Mouse (Mus musculus): ENCODE measurements around the gene Mid1. TPM values are rescaled to one million over a fixed set of nuclear protein-coding genes. Genes with fewer than 3 reads are reported as not detected.

The Mid1 gene
- total and polyA plus RNA-seq, 2 experiments from 2014 or later, result 3.8 to 8.5 TPM

- H3K27me3 ChIP-seq (ENCODE audit: insufficient read depth, low read length), result no peaks in the 10 kb centered on the region
- no peak overlapping the region for H3K27ac ChIP-seq
- TF ChIP-seq CTCF (IDR thresholded peaks at IDR 0.05; ENCODE audit: low read depth), result no peak
- no peaks in the 10 kb centered on the region for H3K4me1 ChIP-seq (ENCODE audit: insufficient read depth, low read length)
- H3K9me3 ChIP-seq (ENCODE audit: low read length), result no peaks in the 10 kb centered on the region
- H3K4me2 ChIP-seq (ENCODE audit: low read depth, low read length), result no peak overlapping the region
- H3K4me3 ChIP-seq (ENCODE audit: low read length), result no peak overlapping the region
- H3K36me3 ChIP-seq (ENCODE audit: insufficient read depth, low read length), result no peaks in the 10 kb centered on the region
- peak; percentile 62 for DNase-seq (ENCODE audit: low spot score)
- ATAC-seq, result peak; percentile 70; the same call in 1 of the 2 replicates
- H3K9ac ChIP-seq (replicated peaks; ENCODE audit: low read length), result no peak overlapping the region
- 28% methylated on average over 5 of the region's 5 CpGs for WGBS
These were observed 153.1 kb downstream of the Mid1 start for GRCm38 (mm10) chrX:169837947-169838649.

GRCm38 (mm10) chrX:169838650-169838971 lies 153.6 kb downstream of the Mid1 start:
- no peak for TF ChIP-seq CTCF (IDR thresholded peaks at IDR 0.05; ENCODE audit: low read depth)
- 82% methylated on average over 2 of the region's 2 CpGs for WGBS
- no peak overlapping the region for H3K4me2 ChIP-seq (ENCODE audit: low read depth, low read length)
- DNase-seq (ENCODE audit: low spot score), result no peak
- H3K27ac ChIP-seq, result no peak overlapping the region
- no peaks in the 10 kb centered on the region for H3K27me3 ChIP-seq (ENCODE audit: insufficient read depth, low read length)
- ATAC-seq, result no peak
- H3K9me3 ChIP-seq (ENCODE audit: low read length), result no peaks in the 10 kb centered on the region
- H3K4me1 ChIP-seq (ENCODE audit: insufficient read depth, low read length), result no peaks in the 10 kb centered on the region
- no peak overlapping the region for H3K9ac ChIP-seq (replicated peaks; ENCODE audit: low read length)
- no peak overlapping the region for H3K4me3 ChIP-seq (ENCODE audit: low read length)
- no peaks in the 10 kb centered on the region for H3K36me3 ChIP-seq (ENCODE audit: insufficient read depth, low read length)

- no peaks in the 10 kb centered on the region for H3K36me3 ChIP-seq (ENCODE audit: insufficient read depth, low read length)
- 55% methylated on average over 1 of the region's 1 CpGs for WGBS
- H3K4me2 ChIP-seq (ENCODE audit: low read depth, low read length), result no peak overlapping the region
- H3K9me3 ChIP-seq (ENCODE audit: low read length), result no peaks in the 10 kb centered on the region
- no peak for ATAC-seq
- DNase-seq (ENCODE audit: low spot score), result no peak
- no peak for TF ChIP-seq CTCF (IDR thresholded peaks at IDR 0.05; ENCODE audit: low read depth)
- no peak overlapping the region for H3K9ac ChIP-seq (replicated peaks; ENCODE audit: low read length)
- no peak overlapping the region for H3K4me3 ChIP-seq (ENCODE audit: low read length)
- H3K4me1 ChIP-seq (ENCODE audit: insufficient read depth, low read length), result no peaks in the 10 kb centered on the region
- H3K27me3 ChIP-seq (ENCODE audit: insufficient read depth, low read length), result no peaks in the 10 kb centered on the region
- H3K27ac ChIP-seq, result no peak overlapping the region
These were observed 158.3 kb downstream of the Mid1 start for GRCm38 (mm10) chrX:169843267-169843666.

- Histone ChIP-seq H3K4me1 (ENCODE audit: insufficient read depth, low read length) (no peaks in the 10 kb centered on the region), H3K27ac (no peak overlapping the region), H3K9ac (replicated peaks; ENCODE audit: low read length) (no peak overlapping the region), H3K27me3 (ENCODE audit: insufficient read depth, low read length) (no peaks in the 10 kb centered on the region), H3K9me3 (ENCODE audit: low read length) (no peaks in the 10 kb centered on the region), H3K36me3 (ENCODE audit: insufficient read depth, low read length) (no peaks in the 10 kb centered on the region), H3K4me2 (ENCODE audit: low read depth, low read length) (no peak overlapping the region), H3K4me3 (ENCODE audit: low read length) (no peak overlapping the region)
- ATAC-seq, result no peak
- no peak for DNase-seq (ENCODE audit: low spot score)
- 37% methylated on average over 5 of the region's 5 CpGs for WGBS
- TF ChIP-seq CTCF (IDR thresholded peaks at IDR 0.05; ENCODE audit: low read depth), result no peak
These were observed 159.3 kb downstream of the Mid1 start for GRCm38 (mm10) chrX:169844150-169844772.

- no peaks in the 10 kb centered on the region for H3K36me3 ChIP-seq (ENCODE audit: insufficient read depth, low read length)
- no peak overlapping the region for H3K4me2 ChIP-seq (ENCODE audit: low read depth, low read length)
- H3K9ac ChIP-seq (replicated peaks; ENCODE audit: low read length), result no peak overlapping the region
- no peak overlapping the region for H3K27ac ChIP-seq
- DNase-seq (ENCODE audit: low spot score) (no peak), ATAC-seq (no peak)
- no peak overlapping the region for H3K4me3 ChIP-seq (ENCODE audit: low read length)
- 39% methylated on average over 3 of the region's 3 CpGs for WGBS
- no peaks in the 10 kb centered on the region for H3K9me3 ChIP-seq (ENCODE audit: low read length)
- no peaks in the 10 kb centered on the region for H3K4me1 ChIP-seq (ENCODE audit: insufficient read depth, low read length)
- H3K27me3 ChIP-seq (ENCODE audit: insufficient read depth, low read length), result no peaks in the 10 kb centered on the region; the same call in 1 of the 2 replicates
- no peak for TF ChIP-seq CTCF (IDR thresholded peaks at IDR 0.05; ENCODE audit: low read depth)
These were observed 161.2 kb downstream of the Mid1 start for GRCm38 (mm10) chrX:169846187-169846586.

GRCm38 (mm10) chrX:169861194-169861720 lies 176.3 kb downstream of the Mid1 start:
- no peaks in the 10 kb centered on the region for H3K36me3 ChIP-seq (ENCODE audit: insufficient read depth, low read length)
- no peak for TF ChIP-seq CTCF (IDR thresholded peaks at IDR 0.05; ENCODE audit: low read depth)
- no peaks in the 10 kb centered on the region for H3K9me3 ChIP-seq (ENCODE audit: low read length)
- H3K9ac ChIP-seq (replicated peaks; ENCODE audit: low read length), result no peak overlapping the region
- DNase-seq (ENCODE audit: low spot score) (no peak), ATAC-seq (no peak)
- H3K4me2 ChIP-seq (ENCODE audit: low read depth, low read length), result no peak overlapping the region
- H3K27ac ChIP-seq, result no peak overlapping the region
- no peaks in the 10 kb centered on the region for H3K27me3 ChIP-seq (ENCODE audit: insufficient read depth, low read length)
- H3K4me3 ChIP-seq (ENCODE audit: low read length), result no peak overlapping the region
- no peaks in the 10 kb centered on the region for H3K4me1 ChIP-seq (ENCODE audit: insufficient read depth, low read length)
- WGBS, result 74% methylated on average over 2 of the region's 2 CpGs

GRCm38 (mm10) chrX:169862440-169862839 lies 177.4 kb downstream of the Mid1 start:
- no peak overlapping the region for H3K9ac ChIP-seq (replicated peaks; ENCODE audit: low read length)
- ATAC-seq (no peak), DNase-seq (ENCODE audit: low spot score) (no peak)
- no peak overlapping the region for H3K4me2 ChIP-seq (ENCODE audit: low read depth, low read length)
- H3K27me3 ChIP-seq (ENCODE audit: insufficient read depth, low read length), result no peaks in the 10 kb centered on the region
- no peak overlapping the region for H3K27ac ChIP-seq
- H3K9me3 ChIP-seq (ENCODE audit: low read length), result no peaks in the 10 kb centered on the region
- H3K4me3 ChIP-seq (ENCODE audit: low read length), result no peak overlapping the region
- no peaks in the 10 kb centered on the region for H3K36me3 ChIP-seq (ENCODE audit: insufficient read depth, low read length)
- no peaks in the 10 kb centered on the region for H3K4me1 ChIP-seq (ENCODE audit: insufficient read depth, low read length)
- TF ChIP-seq CTCF (IDR thresholded peaks at IDR 0.05; ENCODE audit: low read depth), result no peak
